Mouse (Mus musculus): ENCODE data around the gene Gmds. TPM values are rescaled to one million over a fixed set of nuclear protein-coding genes. Genes with fewer than 3 reads are reported as not detected.
A peak's percentile ranks its signal among the peaks of the same experiment; 100 is the strongest.

Gene Gmds
- polyA plus RNA-seq, 2 experiments from 2014 or later = 19.2 to 22.4 TPM

DNA sequence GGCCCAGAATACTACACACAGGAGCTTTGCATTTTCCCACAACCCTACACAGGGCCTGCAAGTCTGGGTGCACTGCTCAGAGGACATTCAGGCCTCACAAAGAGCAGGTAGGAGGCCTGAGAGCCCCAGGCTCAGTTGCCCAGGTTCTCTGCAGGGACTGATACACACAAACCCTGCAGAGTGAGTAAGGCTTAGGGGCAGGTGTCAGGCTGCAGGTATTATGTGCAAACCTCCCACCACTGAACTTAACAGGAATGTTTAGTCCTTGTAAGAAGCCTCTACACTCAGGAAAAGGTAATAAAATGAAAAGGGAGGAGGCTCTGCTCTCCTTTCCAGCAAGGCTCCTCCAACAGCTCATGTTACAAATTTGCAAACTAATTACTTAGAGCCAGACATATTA, 313.7 kb downstream of the Gmds start:
- ATAC-seq = no peak

DNA sequence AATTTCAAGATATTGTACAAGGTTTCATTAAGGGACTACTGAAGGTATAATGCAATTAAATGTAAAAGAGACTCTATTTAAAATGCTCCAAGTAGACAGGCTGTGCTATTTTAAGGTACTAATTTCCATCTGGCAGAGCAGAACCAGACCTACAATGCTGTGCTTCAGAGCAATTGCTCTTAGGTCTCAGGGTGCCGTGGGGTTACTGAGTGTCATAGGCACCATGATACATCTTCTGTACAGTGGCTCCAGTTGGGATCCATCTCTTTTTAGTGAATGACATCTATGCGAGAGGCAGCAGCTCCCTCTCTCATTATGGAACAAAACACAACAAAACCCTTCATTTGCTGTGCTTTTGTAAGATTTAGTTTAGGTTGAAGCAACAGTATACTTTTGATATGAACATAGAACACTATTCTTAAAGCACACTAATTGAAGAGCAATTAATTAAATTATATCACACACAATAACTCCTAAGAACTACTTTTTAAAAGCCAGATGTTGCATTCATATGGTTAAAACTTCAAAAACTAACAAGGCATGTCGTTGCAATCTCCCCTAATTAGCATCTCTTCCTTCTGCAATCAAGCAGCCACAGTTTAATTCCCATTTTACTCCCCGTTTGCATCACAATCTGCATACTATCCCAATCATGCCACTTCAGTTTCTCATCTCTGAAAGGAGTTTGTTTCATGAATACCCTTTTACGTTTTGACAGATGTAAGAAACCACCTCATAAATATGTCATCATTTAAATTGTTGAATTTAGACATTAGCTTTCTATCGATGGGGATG, 317.9 kb downstream of the Gmds start:
- ATAC-seq = no peak

DNA sequence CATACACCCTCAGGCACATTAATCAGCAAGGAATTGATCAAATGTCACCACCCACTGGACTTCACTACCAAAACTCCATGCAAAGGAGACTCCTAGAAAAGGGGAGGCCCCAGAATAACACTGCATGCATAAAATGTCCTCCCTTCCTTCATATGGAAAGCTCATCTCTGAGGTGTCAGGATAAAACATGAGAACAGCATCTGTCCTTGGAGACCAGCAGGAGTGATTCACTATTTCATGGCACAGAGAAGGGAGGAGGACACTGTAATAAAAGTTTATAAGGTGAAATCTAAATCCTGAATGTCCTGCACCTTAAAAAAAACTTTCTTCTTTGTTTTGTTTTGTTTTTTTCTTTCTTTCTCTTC, 319.3 kb downstream of the Gmds start:
- no peak for ATAC-seq

DNA sequence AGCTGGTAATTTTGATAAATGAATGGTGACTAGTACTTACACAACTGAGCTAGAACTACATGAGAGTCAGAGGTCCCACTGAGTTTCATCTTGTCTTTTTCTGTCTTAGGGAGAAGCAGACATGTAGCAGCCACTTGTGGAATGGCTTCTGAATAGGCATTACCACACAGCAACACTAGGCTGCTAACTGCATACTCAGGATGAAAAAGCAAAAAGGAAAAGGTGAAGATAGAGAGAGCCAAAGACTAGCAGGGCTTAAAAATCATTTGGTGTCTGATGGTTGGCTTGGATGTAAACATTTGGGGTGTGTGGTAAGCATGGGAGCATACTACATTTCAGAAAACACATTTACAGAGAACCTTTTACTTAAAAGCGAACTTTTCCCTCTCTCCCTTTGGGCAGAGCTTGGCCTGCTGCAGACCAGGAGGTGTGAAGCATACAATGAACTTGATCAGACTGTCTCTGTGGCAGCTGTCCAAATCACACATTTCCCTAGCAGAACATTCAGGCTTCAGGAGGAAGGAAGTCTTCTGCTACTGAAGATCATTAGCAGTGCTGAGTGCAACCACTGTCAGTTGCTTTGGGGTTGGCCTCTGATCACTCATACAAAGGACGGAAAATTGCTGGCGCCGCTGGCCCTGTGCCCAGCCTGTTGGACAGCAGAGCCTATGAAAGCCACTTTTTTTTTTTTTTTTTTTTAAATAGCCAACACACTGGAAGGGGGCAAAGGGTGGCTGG, 319.9 kb downstream of the Gmds start:
- ATAC-seq = no peak

DNA sequence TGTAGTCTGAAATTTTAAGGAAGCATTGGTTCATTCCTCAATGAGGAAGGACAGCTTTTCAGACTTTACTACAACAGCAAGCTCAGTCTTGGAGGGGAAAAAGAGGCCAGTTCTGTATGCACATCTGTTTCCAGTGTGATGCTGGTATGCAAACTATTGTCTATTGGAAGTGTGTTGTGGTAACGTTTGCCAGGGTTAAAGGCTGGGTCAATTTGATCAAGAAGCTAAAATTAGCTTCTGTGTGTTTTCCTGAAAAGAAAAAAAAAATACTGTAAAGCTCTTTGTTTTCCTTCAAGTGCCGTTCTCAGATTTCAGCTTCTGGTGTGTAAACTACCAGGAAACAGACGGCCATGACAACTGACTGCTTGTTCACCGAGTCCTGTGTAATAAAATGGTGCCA, 329.7 kb downstream of the Gmds start:
- ATAC-seq = no peak

DNA sequence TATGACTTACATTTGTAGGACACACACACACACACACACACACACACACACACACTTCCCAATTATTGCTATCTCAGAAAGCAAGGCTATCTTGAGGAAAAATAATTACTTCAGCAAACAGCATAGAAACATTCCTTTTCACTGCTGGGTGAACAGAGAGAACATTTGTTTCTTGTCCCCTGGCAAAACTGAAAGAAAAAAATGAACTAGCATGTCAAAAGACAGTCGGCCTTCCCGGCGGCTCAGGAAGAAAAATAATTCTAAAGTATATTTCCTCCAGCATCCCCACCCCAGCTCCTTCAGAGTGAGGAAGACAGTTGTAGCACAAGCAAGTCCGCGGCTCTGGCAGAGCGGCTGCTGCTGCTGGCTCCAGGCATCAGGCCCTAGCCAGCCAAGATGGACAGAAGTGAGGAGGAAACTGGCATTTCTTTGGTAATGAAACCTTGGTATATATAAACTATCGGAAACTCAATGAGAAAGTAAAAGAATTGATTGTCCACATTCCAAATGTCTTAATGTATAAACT, 330.4 kb downstream of the Gmds start:
- ATAC-seq = no peak

DNA sequence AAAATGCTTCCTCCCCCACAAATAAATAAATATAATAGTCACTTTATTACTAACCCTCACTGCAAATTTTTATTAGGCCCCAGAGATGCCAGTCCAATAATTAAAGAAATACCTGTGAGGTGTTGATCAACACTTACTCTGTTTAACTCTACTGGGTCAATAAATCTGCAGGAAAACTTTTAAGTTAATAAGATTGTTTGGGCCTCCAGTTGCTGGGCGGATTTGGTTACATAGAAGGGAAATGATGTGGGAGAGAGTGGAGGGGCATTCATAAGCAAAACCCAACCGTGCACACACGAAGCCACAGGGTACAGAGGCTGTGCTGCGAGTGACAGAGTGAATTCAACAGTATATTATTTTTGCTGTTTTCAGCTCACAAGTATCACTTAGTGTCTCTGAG, 345.1 kb downstream of the Gmds start:
- ATAC-seq = no peak

DNA sequence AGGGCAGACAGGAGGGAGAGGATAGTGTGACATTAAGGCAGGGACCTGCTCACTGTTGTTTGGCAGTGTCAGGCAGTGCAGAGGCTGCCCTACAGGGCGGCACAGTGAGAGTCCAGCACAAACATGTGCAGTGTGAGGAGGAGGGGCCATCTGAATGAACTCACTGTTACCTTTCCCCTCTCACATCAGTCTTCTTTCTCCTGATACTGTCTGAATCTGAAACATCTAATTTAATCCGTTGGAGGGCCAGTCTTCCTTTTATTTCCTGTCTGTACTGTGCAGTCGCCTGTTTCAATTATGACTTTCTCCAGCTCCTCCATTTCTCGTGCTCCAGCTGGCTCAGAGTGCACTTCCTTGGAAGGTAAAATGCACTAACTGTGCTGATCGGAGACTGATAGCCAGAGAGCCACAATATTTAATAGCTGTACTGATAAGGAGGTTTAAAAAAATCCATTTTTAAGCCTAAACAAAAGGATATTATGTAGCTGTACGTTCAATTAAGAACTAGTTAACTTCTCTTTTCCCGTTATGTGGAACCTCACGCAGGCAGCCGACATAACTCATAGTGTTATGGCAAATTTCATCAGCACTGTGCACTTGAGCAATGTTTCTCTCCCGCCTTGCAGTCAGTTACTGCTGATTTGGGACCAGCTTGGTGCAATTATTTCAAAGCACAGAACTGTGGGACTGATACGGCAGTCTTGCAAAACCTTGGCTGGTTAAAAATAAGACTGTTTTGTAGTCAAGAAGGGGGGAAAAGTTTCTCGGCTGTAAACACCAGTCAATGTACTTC, 345.9 kb downstream of the Gmds start:
- ATAC-seq = no peak

DNA sequence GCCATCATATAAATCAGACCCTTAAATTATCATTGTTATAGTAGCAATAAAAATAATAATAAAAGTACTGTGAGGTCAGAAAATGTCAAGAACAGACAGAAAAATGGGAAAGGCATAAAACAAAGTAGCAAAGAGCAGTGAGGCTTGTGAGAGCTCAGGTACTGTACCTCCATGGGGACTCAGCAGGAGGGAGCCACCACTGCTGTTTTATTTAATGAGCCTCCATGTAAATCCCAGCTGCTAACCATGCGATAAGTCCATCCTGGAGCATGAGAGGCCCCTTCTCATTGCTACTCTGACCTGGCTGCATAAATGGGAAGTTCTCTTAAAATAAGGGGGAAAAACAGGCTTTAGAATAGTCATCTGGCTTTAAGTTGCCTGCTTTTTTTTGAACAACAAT, 357.3 kb downstream of the Gmds start:
- no peak for ATAC-seq

DNA sequence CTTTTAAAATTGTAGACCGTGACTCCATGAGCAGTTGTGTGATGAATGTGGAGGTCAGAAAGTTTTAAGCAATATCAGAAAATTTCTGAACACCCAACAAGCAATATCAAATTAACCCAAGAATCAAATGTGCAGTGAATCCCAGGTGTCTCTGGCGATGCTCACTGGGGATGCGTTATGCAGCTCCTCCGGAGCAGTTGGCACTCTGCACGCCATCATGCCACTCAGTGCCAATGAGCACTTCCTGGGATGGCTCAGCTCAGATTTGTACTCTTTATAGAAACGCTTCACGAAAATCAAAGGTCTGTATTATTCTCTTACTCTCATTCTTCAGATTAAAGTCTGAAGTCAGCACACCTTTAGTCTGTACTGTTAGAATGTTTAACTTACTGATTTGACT, 360.4 kb downstream of the Gmds start:
- no peak for ATAC-seq

DNA sequence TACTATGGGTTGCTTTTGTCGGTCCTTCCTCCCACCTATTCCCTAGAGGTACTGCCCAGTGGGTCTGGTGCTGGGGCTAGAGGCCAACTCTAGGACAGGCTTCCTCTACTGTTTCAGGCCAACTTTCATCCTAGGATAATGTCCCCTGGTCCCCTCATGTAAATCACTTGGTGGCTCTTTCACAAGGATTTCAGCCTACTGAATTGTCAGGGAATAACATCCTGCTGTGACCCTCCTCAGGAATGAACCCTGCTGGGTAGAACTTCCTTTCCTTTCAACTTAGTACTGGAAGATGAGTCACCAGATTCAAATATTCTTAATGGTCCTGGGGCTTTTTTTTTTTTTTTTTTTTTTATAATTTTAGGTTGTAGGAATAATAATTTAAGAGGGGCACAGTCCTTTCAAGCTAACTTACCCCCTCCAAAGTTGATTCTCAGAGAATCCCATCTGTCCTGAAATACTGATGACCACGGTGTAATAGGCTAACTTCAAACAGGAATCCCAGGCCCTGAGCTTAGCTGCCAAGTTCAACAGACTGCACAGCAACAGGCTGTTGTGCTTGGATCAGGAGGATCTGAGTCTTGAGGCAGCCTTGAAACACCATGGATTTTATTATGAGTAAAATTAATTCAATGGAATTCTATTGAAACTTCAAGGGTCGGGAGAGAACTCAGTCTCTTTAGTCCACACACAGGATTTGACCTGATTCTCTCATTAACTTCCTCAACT, 363.6 kb downstream of the Gmds start:
- ATAC-seq = no peak

DNA sequence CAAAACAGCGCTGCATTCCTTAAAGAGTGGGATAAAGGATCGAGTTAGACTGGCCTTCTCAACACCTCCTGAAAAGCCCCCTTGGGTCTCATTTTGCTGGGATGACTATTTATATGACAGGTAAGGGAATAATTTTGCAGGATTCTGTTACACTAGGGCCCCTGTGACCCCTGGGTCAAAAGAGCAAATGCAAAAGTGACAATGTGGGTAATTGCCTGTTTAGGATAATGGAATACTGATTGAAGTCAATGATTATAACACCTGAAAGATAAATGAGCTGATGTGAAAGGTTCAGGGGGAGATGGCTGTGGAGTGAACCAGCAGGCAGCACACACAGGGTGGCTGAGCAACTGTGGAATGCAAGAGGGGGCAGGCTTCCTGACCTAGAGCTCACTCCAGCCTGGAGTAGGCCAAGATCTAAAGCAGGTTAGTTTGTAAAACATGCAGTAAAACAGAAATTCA, 367.5 kb downstream of the Gmds start:
- no peak for ATAC-seq

DNA sequence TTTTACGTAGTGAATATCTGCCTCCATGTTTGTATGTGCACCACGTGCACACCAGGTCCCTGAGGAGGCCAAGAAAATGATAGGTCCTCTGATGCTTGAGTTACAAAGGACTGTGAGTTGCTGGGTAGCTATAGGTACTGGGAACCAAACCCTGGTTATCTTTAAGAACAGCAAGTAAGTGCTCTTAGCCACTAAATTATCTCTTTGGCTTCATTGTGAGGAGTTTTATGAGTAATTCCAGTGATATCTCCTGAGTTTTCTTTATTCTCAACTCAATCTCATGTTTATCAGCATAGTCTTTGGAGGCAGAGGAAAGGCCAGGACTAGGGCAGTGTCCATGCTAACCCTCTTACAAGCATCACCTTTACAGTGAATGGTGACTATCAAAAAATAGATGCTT, 370.3 kb downstream of the Gmds start:
- ATAC-seq = no peak

DNA sequence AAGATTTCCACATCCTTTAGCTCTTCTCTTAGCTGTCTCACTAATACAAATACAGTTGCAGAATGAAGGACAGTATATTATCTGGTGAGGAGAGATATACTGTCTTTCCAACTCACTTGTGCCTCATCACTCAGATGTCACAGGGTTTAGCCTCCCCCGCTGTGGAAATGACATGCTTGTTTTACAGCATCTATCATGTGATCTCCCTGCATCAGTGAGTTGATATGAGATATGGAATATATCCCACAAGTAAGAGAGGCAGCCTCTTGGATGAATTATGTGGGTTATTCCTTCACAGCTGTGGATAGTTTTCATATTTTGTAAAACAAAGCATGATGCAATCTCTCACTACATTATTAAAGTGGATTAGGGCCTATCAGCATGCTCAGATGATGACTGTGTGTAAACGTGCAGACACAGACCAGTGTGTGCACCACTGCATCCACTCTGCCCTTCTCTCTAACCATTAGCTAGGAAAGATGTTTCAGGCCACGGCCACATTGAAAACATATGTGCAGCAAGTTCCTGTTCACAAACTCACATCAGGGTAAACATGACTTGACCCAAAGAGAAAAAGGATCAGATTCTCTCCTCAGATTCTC, 371.5 kb downstream of the Gmds start:
- no peak for ATAC-seq

DNA sequence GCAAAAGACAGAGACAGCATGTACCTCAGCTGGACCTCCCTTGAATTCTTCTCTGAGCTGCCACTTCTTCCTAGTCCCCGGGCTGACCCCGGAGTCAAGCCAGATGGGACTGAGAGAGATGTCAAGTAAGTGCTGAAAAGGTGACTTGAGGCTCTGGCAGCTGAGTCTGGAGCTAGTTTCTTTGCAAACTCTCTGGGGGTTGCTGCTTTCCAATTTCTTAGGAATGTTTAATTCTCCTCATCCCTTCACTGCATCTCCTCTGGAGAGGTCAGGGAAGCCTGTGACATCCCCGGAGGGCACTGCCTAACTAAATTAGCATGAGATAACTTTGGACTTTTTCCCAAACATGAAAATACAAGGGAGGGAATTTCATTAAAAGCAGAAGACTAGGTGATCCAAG, 378.0 kb downstream of the Gmds start:
- no peak for ATAC-seq

DNA sequence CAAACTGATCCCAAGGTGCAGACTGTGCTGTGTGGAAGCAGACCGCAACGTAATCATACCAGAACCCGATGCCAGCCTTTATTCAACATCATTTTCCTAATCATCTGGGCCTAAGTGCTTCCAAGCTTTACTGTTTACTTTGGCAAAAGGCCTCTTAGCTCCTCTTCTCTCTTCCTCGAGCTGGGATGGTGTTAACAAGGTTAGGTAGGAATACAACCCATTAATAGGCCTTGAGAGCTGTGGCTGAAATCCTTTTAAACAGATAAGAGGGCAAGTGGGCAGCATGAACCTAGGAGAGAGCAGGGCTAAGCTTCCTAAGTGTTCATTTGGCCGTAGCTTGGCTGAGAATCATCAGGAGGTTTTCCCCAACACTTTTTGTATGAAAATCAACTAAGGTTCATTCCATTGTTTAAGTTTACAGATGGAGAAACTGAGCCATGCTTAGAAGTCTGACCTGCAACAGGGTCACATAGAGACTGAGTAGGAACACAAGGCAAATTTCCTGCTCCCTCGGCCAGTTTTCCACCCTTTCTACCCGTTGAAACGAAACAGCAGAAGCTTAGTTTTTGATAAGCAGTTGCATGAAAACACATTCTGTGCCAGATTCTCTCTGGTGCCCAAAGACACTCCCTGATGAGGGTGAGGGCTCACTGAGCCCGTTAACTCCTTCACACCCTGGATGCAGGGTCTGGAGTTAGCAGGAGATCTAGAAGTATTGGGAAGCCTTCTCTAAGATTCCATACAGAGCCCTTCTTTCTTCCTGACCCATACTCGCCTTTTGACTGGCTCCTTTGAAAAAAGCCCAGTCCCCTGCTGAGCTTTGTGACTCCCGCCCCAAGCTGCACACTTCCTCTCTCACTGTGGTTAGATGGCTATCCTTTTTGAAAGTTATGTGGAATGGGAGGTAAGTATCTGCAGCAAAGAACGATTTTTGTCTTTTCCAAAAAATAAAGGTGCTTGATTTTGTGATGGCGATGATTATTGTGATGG, 379.9 kb downstream of the Gmds start:
- no peak for ATAC-seq

DNA sequence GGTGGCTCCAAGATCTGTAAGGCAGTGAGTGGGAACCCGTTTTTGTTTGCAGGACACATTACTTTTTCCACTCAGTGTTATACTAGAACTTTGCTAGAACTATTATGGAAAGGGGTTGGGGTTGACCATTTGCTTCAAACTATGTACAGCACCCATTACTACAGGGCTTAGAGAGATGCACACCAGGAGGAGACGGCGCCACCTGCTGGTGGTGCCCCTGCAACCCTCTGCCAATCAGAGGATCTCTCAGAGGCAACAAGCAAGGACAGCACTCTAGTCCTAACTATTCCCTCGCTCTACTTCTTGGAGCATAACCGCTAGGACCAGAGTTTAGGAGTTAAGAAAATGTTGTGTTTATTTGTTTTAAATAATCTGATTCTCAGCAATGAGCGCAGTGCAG, 382.0 kb downstream of the Gmds start:
- ATAC-seq = peak; percentile 32

DNA sequence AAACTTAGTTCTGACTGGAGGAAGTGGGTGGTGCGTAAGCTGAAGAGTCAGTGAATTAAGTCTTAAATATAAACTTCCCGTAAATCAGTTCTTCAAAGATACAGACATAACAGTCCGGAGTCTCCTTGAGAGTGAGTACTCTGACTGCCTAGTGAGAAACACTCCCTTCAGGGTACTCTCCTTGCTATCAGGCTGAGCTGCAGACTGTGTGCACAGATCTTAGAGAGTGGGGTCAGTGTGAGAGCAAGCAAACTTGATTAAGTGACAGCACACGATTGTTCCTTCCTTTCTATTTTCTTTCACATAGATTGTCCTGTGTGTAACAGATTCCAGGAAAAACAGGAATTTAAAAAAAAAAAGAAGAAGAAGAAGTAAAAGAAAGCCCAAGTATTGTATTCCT, 382.4 kb downstream of the Gmds start:
- no peak for ATAC-seq

DNA sequence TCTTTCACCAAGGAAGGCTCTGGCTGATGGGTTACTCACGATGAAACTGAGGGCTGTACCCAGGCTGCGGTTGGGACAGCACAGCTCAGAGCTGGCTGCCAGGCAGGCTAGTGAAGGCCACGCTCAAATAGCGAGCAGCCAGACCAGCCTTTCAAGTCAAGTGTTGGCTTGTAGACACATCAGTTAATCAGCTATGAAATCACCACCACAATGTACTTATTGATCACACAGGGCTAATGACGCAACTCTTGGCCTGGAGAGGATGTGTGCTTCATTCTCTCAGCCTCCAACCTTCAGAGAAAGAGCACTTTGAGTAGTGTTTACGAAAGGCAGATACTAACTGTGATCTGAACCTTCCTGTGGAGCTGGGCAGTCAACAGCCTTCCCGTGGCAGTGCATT, 383.4 kb downstream of the Gmds start:
- no peak for ATAC-seq

DNA sequence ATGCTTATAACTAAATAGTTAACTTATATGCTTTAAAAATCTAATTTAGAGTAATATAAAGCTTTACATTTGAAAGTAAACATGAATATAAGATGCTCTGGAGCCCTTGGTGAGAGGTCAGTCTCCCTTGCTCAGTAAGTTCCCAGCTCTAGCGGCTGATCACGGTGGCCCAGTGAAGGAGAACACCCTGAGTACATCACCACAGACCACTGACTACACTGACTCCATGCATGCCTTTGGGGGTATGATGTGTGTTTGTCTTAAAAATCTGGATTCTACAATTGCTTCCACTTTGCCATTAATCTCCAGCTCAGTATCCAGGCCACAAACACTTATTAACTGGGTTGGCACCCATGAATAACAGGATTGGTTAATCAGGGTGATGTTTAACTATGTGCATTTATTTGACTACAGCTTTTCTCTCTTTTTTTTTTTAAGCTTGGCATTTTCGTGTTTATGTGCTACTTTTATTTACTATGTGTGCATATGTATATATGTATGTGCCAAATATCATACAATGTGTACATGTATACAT, 393.8 kb downstream of the Gmds start:
- no peak for ATAC-seq

All from activated CD4-positive, CD25-positive, alpha-beta regulatory T cell, adult 4 months (primary cell).